Mouse (Mus musculus) intestine, embryonic 16.5 days (tissue): ENCODE results near the gene C2cd2. TPM values are rescaled to one million over a fixed set of nuclear protein-coding genes. Genes with fewer than 3 reads are reported as not detected.

ENCODE experiments used
- ATAC-seq: fragments of 200-750 bp; cut with Nextera tagmentation; 2 replicates; pipeline ENCODE4 v1.8.0; 2017; ENCODE audit warnings: moderate TSS enrichment, moderate library complexity
- H3K27ac ChIP-seq: fragments of 300-500 bp; sonication (generic); 2 replicates; pipeline ENCODE4 v1.5.1; 2014; ENCODE audit warnings: mild to moderate bottlenecking, low read length
- H3K27me3 ChIP-seq: fragments of 300-500 bp; sonication (generic); replicated peaks from 2 replicates; pipeline ENCODE4 v1.6.1; 2014; ENCODE audit warnings: low read length, control low read depth, mixed read lengths; ENCODE audit not compliant: control insufficient read depth, insufficient read depth
- H3K36me3 ChIP-seq: fragments of 300-500 bp; sonication (generic); 2 replicates; pipeline ENCODE4 v1.6.1; 2014; ENCODE audit warnings: low read length, control low read depth; ENCODE audit not compliant: control insufficient read depth, insufficient read depth
- H3K4me1 ChIP-seq: fragments of 300-500 bp; sonication (generic); 2 replicates; pipeline ENCODE4 v1.6.1; 2014; ENCODE audit warnings: low read length, control low read depth, mixed read lengths; ENCODE audit not compliant: control insufficient read depth, insufficient read depth
- H3K4me2 ChIP-seq: fragments of 300-500 bp; sonication (generic); 2 replicates; pipeline ENCODE4 v1.6.1; 2014; ENCODE audit warnings: low read depth, low read length, control low read depth
- H3K4me3 ChIP-seq: fragments of 300-500 bp; sonication (generic); 2 replicates; pipeline ENCODE4 v1.5.1; 2014; ENCODE audit warnings: mild to moderate bottlenecking, low read length
- H3K9ac ChIP-seq: fragments of 300-500 bp; sonication (generic); 2 replicates; pipeline ENCODE4 v1.6.1; 2014; ENCODE audit warnings: low read depth, low read length
- H3K9me3 ChIP-seq: fragments of 300-500 bp; sonication (generic); 2 replicates; pipeline ENCODE4 v1.6.1; 2016; ENCODE audit warnings: low read length, control low read depth; ENCODE audit not compliant: control insufficient read depth
- WGBS: fragments of 180-500 bp; shearing (Covaris S2); extraction: QIAGEN DNeasy Blood & Tissue Kit; methylation state at CpG from one replicate; pipeline ENCODE4 v1.1.7; 2014; 5-methylcytosine and 5-hydroxymethylcytosine counted together
- polyA plus RNA-seq: library from polyadenylated mRNA; unstranded; fragments of >200 nt; fragmentation: Nextera tagmentation; extraction: Ambion mirVana; gene quantifications from 2 replicates; pipeline ENCODE4 v1.2.1, GENCODE M21; 2015

Gene C2cd2
- polyA plus RNA-seq, 1 experiment from 2014 or later = 10.2 TPM

DNA sequence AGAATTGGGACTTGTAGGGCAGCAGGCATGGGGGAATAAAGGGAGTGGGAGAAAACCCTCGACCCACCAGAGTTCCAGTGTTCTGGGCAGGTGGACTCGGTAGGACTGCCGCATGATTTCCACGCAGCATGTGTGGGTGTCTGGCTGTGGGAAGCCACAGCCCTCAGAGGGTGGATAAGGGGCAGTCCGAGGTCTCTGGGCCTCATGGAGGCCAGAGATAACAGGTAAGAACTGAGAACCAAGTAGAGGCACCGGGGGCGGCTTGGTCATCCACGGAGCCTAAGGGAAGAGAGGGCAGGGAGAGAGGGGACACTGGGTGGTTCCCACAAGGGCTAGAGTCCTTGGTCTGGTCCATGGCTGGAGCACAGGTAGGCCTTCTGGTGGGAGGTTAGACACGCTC, 36.0 kb downstream of the C2cd2 start:
- Histone ChIP-seq H3K27ac (no peak overlapping the region), H3K4me3 (no peak overlapping the region), H3K9me3 (no peaks in the 10 kb centered on the region), H3K9ac (no peak overlapping the region), H3K36me3 (no peaks in the 10 kb centered on the region), H3K4me2 (no peak overlapping the region), H3K27me3 (no peaks in the 10 kb centered on the region), H3K4me1 (peaks cover 4% of the 10 kb centered on the region)
- 85% methylated on average over 9 of the region's 9 CpGs for WGBS
- ATAC-seq = no peak

DNA sequence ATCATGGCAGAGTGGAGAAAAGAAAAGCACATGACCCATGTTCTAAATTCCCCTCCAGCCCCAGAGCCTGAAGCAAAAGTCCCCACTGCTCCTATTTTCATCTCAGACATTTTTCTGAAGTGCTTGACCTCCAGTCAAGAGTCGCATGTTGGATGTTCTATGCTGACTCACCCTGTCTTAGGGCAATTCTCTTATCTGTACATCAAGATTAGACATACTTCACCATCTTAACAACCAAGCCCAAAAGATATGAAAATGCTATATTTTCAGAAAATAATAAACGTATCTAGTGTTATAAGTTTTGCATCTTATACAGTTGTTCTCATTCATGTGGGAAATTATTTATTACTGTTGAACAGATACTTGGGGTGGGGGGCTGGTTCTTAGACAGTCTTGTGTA, 36.6 kb downstream of the C2cd2 start:
- no peak for ATAC-seq
- H3K36me3 ChIP-seq = no peaks in the 10 kb centered on the region
- H3K27me3 ChIP-seq = no peaks in the 10 kb centered on the region
- H3K27ac ChIP-seq = no peak overlapping the region
- no peak overlapping the region for H3K4me3 ChIP-seq
- WGBS = 69% methylated on average over 2 of the region's 2 CpGs
- H3K9ac ChIP-seq = no peak overlapping the region
- H3K4me2 ChIP-seq = no peak overlapping the region
- no peaks in the 10 kb centered on the region for H3K9me3 ChIP-seq
- H3K4me1 ChIP-seq = peaks cover 9% of the 10 kb centered on the region

DNA sequence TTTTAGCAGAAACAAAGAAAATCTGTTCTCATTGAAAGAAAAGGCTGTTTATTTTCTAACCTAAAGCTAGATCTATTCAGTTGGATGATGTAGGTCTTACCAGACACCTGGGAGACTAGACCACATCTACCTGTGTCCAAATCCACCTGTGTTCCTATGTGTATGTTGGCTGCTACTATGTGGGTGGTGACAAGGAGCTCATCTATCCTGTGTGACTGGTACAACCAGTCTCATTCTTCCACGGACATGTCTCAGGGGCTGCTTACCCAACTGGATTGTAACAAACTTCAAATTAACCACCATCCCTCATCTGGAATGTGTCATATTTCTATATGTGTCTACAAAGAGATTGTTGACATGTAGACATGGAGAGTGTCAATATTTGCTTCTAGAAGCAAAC, 38.7 kb downstream of the C2cd2 start:
- Histone ChIP-seq H3K27ac (no peak overlapping the region), H3K9ac (no peak overlapping the region)
- 54% methylated on average over 1 of the region's 1 CpGs for WGBS

DNA sequence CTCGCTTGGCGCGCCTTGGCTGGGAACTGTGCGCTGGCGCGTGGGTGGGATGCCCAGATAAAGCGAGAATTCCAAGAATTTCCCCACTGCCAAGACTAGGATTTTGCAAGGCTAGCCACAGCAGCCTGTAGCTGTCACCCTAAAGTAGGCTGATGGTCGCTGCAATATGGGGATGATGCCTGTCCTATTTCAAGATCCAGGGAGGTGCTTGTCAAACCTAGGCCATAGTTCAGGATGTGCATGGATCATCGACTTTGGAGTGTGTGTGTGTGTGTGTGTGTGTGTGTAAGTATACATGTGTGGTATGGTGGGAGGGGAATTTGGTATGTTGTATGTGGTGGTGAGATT, 39.6 kb downstream of the C2cd2 start:
- Histone ChIP-seq H3K27me3 (no peaks in the 10 kb centered on the region), H3K9ac (peak overlapping the region; percentile 92), H3K36me3 (no peaks in the 10 kb centered on the region), H3K27ac (no peak overlapping the region), H3K4me1 (peaks cover 9% of the 10 kb centered on the region), H3K4me2 (peak overlapping the region; percentile 96), H3K4me3 (peak overlapping the region; percentile 93), H3K9me3 (no peaks in the 10 kb centered on the region)
- ATAC-seq = peak; percentile 55
- 3% methylated on average over 9 of the region's 9 CpGs for WGBS

More for the DNA sequence above, 38.7 kb downstream of the C2cd2 start:
- Histone ChIP-seq H3K4me2 (no peak overlapping the region), H3K36me3 (no peaks in the 10 kb centered on the region), H3K4me1 (peaks cover 9% of the 10 kb centered on the region), H3K9me3 (no peaks in the 10 kb centered on the region), H3K4me3 (no peak overlapping the region), H3K27me3 (no peaks in the 10 kb centered on the region)
- ATAC-seq = no peak

DNA sequence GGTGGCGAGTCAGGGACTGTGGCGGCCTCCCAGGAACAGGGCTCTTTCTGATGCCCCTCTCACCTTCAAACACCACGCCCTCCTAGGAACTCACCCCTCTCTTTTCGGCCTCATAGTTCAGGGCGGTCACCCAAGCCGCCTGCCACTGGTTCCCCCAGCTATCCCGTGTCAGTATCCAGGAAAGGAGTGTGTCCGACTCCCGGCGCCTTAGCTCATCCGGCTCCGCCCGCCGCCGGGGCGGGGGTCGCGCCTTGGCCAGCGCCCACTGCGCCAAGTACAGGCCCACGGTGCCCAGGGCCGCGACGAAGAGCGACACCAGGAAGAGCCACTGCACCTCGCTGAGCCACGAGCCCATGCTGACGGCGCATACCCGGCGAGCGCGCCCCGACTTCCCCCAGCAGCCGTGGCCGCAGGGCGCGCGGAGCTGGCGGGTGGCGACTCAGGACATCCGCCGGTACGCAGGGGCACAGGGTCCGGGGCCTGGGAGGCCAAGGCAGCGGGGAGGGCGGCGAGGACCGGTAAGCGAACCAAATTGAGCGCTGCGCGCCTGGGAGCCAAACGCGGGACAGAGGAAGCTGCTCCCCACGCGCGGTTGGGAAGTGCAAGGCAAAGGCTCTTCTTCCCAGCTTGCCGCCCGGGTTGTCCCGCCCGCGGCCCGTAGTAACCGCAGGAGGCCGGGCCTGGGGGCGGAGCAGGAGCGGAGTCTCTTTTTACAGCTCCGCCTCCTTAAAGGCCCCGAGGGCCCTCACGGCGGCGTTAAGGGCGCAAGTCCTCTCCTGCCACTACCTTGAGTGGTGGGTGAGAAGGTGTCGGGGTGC, 40.2 kb downstream of the C2cd2 start:
- Histone ChIP-seq H3K4me2 (peak overlapping the region; percentile 96), H3K27ac (peak overlapping the region; percentile 88), H3K9ac (peak overlapping the region; percentile 92), H3K27me3 (no peaks in the 10 kb centered on the region), H3K9me3 (no peaks in the 10 kb centered on the region), H3K4me3 (peak overlapping the region; percentile 93), H3K4me1 (peaks cover 9% of the 10 kb centered on the region), H3K36me3 (no peaks in the 10 kb centered on the region)
- under 1% methylated on average over 75 of the region's 75 CpGs for WGBS
- ATAC-seq = peak; percentile 98

DNA sequence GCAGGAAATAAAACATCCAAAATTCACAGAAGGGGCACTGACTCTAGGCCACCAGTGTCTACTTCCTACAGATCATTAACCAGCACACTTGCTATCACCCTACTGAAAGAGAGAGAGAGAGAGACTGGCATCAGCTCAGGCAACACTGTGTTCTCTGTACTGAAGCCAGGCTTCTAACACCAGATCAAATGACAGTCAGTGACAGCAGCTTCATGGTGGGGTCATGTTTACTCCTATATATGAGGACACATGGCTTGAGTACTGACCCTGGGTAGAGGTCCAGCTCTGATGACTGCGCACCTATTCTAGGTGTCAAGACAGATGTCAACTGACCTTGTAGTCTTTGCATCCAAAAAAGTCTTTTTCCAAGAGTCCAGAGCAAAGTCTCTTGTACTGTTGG, 41.8 kb downstream of the C2cd2 start:
- no peak for ATAC-seq
- H3K36me3 ChIP-seq = no peaks in the 10 kb centered on the region
- H3K4me1 ChIP-seq = peaks cover 9% of the 10 kb centered on the region
- no peak overlapping the region for H3K4me2 ChIP-seq
- no peak overlapping the region for H3K9ac ChIP-seq
- no peak overlapping the region for H3K4me3 ChIP-seq
- no peak overlapping the region for H3K27ac ChIP-seq
- WGBS = 89% methylated on average over 1 of the region's 1 CpGs
- H3K27me3 ChIP-seq = no peaks in the 10 kb centered on the region
- H3K9me3 ChIP-seq = no peaks in the 10 kb centered on the region

DNA sequence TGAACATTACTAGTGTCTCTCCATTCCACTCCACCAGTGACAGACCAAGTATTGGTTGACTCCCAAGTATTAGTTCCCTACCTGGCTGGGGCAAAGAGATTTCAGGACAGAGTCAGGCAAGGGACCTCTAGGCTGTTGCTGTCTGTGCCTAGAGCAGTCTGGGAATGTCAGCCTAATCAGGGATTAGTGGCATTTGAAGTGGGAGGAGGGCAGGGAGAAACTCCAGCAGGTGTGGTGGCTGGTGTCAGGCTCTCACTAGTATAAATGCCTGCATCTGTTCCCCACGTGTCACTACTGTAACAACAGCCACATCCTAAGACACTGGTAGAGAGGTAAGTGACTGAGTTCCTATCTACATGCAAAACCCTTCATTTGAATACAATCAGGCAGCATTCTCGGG, 42.6 kb downstream of the C2cd2 start:
- peaks cover 9% of the 10 kb centered on the region for H3K4me1 ChIP-seq
- no peak overlapping the region for H3K27ac ChIP-seq
- no peak for ATAC-seq
- no peak overlapping the region for H3K9ac ChIP-seq
- 45% methylated on average over 2 of the region's 2 CpGs for WGBS
- no peak overlapping the region for H3K4me2 ChIP-seq
- no peaks in the 10 kb centered on the region for H3K36me3 ChIP-seq
- H3K27me3 ChIP-seq = no peaks in the 10 kb centered on the region
- no peaks in the 10 kb centered on the region for H3K9me3 ChIP-seq
- H3K4me3 ChIP-seq = no peak overlapping the region

DNA sequence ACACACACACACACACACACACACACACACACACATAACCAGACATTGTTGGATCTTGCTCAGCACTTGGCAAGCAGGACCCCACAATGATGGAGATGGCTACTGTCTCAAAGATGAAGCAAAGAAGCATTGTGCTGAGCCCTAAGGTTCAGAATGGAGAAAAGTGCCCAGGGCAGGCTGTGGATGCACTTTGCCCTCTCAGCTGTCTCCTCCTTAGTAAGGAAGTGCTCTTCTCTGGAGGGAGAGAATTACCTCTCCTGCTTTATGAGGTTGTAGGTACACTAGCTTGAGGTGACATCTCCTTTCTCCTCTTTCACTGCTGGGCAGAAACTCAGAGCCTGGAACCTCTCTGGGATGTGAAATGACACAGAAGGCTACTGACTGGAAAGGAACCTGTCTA, 49.5 kb downstream of the C2cd2 start:
- H3K4me1 ChIP-seq = 0 out of 2 replicates have a peak, but pooled peaks cover 4% of the 10 kb centered on the region
- peak; percentile 59; the same call in 1 of the 2 replicates for ATAC-seq
- H3K36me3 ChIP-seq = no peaks in the 10 kb centered on the region
- no peak overlapping the region for H3K9ac ChIP-seq
- no peaks in the 10 kb centered on the region for H3K27me3 ChIP-seq
- H3K4me3 ChIP-seq = no peak overlapping the region
- no peak overlapping the region for H3K27ac ChIP-seq
- H3K9me3 ChIP-seq = no peaks in the 10 kb centered on the region
- no peak overlapping the region for H3K4me2 ChIP-seq

DNA sequence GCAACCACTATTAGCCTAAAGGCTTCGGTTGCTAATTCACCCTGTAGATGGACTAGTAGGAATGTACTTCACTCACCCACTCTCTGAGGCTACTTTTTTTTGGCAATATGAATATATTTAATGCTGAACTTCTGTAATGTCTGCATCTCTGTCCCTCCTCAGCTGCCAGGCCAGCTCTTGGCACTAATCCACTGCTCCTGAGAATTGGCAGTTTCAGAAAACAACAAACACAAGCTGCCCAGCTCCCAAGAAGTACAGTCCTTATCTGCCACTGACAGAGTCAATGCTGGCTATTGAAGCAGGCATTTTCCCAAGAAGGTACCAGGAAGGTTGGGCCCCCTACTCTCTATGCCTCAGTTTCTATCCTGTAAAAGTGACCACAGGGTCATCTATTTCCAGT, 53.0 kb downstream of the C2cd2 start:
- no peak for ATAC-seq
- no peak overlapping the region for H3K4me3 ChIP-seq
- H3K9me3 ChIP-seq = no peaks in the 10 kb centered on the region
- WGBS = 92% methylated on average over 1 of the region's 1 CpGs
- H3K27ac ChIP-seq = no peak overlapping the region
- no peaks in the 10 kb centered on the region for H3K27me3 ChIP-seq
- no peak overlapping the region for H3K9ac ChIP-seq
- H3K36me3 ChIP-seq = no peaks in the 10 kb centered on the region
- no peak overlapping the region for H3K4me2 ChIP-seq
- 0 out of 2 replicates have a peak, but pooled peaks cover 4% of the 10 kb centered on the region for H3K4me1 ChIP-seq

DNA sequence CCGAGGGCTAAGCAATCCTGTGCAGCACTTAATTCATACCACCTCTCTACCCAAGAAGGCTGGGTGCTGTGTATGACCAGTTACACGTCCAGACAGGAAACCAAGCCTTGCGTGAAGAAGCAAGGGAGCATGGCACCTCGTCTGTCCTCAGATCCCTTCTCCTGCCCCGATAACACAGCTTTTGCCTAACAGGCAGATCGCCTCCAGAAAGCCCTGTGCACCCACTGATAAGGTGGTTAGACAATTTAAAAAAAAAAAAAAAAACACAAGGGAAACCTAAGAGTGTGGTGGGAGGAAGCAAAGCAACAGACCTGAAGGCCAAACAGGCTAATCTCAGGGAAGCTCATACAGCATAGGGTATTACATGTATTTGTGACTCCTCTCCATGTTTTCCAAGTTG, 54.9 kb downstream of the C2cd2 start:
- no peak overlapping the region for H3K4me3 ChIP-seq
- no peaks in the 10 kb centered on the region for H3K4me1 ChIP-seq
- H3K27me3 ChIP-seq = no peaks in the 10 kb centered on the region
- H3K9ac ChIP-seq = no peak overlapping the region
- H3K9me3 ChIP-seq = no peaks in the 10 kb centered on the region
- H3K36me3 ChIP-seq = no peaks in the 10 kb centered on the region
- no peak for ATAC-seq
- WGBS = 84% methylated on average over 6 of the region's 6 CpGs
- H3K27ac ChIP-seq = no peak overlapping the region
- H3K4me2 ChIP-seq = no peak overlapping the region
